Mouse (Mus musculus) layer of hippocampus, postnatal 14 days (tissue): Measurements from ENCODE around the gene Agxt2. TPM values are rescaled to one million over a fixed set of nuclear protein-coding genes. Genes with fewer than 3 reads are reported as not detected.
A peak's percentile ranks its signal among the peaks of the same experiment; 100 is the strongest.

ENCODE experiments used
- DNase-seq, 2 experiments: peaks; one replicate each; pipeline ENCODE4 v3.0.0; 2021 to 2022; ENCODE audit warnings: low spot score in 2 of 2, mixed read lengths in 1 of 2
- long read RNA-seq, 2 experiments: library from polyadenylated mRNA; stranded (forward); transcript quantifications; one replicate each; pipeline ENCODE4 v2.0.0; 2021
- total RNA-seq, 2 experiments: library from RNA; stranded (reverse); gene quantifications; 2 replicates each; pipeline ENCODE4 v1.2.3; 2021

The Agxt2 gene
- not detected for total RNA-seq
- long read RNA-seq, experiment 1 = 0 reads
- long read RNA-seq, experiment 2 = 0 reads

- DNase-seq = no peak
These were observed at the start of gene Agxt2 for GRCm38 (mm10) chr15:10358039-10358948. TSS of gene Agxt2 (plus strand) at chr15:10358532.

GRCm38 (mm10) chr15:10311826-10312225, 46.5 kb upstream of the Agxt2 start:
- no peak for DNase-seq

- DNase-seq = peak; percentile 66 to 77
These were observed 44.5 kb upstream of the Agxt2 start for GRCm38 (mm10) chr15:10313522-10314455.

- DNase-seq = no peak
These were observed 33.3 kb upstream of the Agxt2 start, which contains the start of gene Gm21973 for GRCm38 (mm10) chr15:10325080-10325479. TSS of gene Gm21973 (plus strand) at chr15:10325380.

GRCm38 (mm10) chr15:10330626-10331025, 27.7 kb upstream of the Agxt2 start:
- DNase-seq = no peak

- DNase-seq = no peak
These were observed 25.8 kb upstream of the Agxt2 start for GRCm38 (mm10) chr15:10332566-10332965.

GRCm38 (mm10) chr15:10338606-10339005, 19.7 kb upstream of the Agxt2 start:
- no peak for DNase-seq

GRCm38 (mm10) chr15:10347044-10347443, 11.3 kb upstream of the Agxt2 start:
- DNase-seq = no peak

- DNase-seq = no peak
These were observed 8.0 kb downstream of the Agxt2 start for GRCm38 (mm10) chr15:10366331-10366730.

GRCm38 (mm10) chr15:10375404-10375803, 17.1 kb downstream of the Agxt2 start:
- DNase-seq = no peak

- no peak for DNase-seq
These were observed 20.1 kb downstream of the Agxt2 start for GRCm38 (mm10) chr15:10378338-10378959.

- DNase-seq = peak in 1 of 2 experiments; percentile 15
These were observed 21.6 kb downstream of the Agxt2 start for GRCm38 (mm10) chr15:10379757-10380458.

- DNase-seq = no peak
These were observed 28.9 kb downstream of the Agxt2 start for GRCm38 (mm10) chr15:10387263-10387662.

- DNase-seq = no peak
These were observed 41.5 kb downstream of the Agxt2 start for GRCm38 (mm10) chr15:10399795-10400194.

GRCm38 (mm10) chr15:10400415-10400814, 42.1 kb downstream of the Agxt2 start:
- DNase-seq = peak in 1 of 2 experiments; percentile 36

GRCm38 (mm10) chr15:10409842-10410241, 51.5 kb downstream of the Agxt2 start:
- no peak for DNase-seq

GRCm38 (mm10) chr15:10410881-10411280, 52.5 kb downstream of the Agxt2 start:
- peak in 1 of 2 experiments; percentile 8 for DNase-seq

- no peak for DNase-seq
These were observed 55.3 kb downstream of the Agxt2 start for GRCm38 (mm10) chr15:10413656-10414055.

- no peak for DNase-seq
These were observed 62.9 kb downstream of the Agxt2 start for GRCm38 (mm10) chr15:10421138-10421784.

- no peak for DNase-seq
These were observed 63.4 kb downstream of the Agxt2 start for GRCm38 (mm10) chr15:10421785-10422144.
